Mouse (Mus musculus): ENCODE data around the gene Slfn9. TPM values are rescaled to one million over a fixed set of nuclear protein-coding genes. Genes with fewer than 3 reads are reported as not detected.

The Slfn9 gene
- total and polyA plus RNA-seq, 3 experiments: 6.4 to 12.4 (median 6.7) TPM

DNA sequence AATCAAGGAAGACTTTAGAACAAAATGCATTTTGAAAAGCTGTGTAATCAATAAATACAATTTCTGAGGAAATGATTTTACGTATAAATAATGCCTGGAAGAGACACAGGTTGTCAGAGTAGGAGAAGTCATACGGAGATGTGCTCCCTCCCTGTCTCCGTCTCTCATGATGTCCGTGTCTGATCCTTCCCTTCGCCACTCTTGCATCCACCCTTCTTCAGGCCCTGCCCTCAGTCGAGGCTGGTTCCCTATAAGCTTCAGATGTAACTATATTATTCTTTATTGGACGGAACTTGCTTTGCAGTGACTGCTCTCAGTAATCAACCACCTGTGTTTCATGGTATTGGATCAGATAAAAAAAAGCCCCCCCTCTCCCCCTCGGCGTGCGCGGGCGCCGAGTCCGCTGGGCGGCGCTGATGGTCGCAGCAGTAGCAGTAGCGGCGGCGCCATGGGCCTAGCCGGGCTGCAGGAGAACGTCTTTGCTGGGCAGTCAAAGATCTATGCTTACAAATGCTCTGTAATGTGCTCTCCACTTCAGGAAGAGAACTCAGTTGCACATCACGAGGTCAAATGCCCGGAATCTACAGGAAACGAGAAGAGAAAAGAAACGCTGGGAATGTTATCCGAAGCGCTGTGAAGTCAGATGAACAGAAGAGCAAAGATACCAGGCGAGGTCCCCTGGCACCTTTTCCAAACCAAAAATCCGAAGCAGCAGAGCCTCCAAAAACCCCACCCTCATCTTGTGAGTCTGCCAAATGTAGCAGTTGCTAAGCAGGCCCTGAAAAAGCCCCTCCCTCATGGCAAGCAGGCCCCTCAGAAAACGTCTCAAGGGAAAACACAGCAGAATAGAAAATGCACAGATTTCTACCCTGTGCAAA, 20.7 kb downstream of the Slfn9 start:
- no peak overlapping the region for H3K27ac ChIP-seq (ENCODE audit: insufficient read depth, low read depth)
- H3K79me2 ChIP-seq (replicated peaks; ENCODE audit: control insufficient read depth, extremely low read depth, insufficient read depth, poor library complexity, severe bottlenecking): no peaks in the 10 kb centered on the region
- no peaks in the 10 kb centered on the region for H3K9me3 ChIP-seq (replicated peaks; ENCODE audit: low read length)
- H3K36me3 ChIP-seq (replicated peaks in 1 of 2; ENCODE audit: control insufficient read depth in 1 of 2, insufficient read depth in 1 of 2, low read length in 1 of 2): no peaks in the 10 kb centered on the region
- H3K4me1 ChIP-seq (ENCODE audit: control insufficient read depth in 1 of 2, insufficient read depth in 2 of 2): peaks cover 3 to 28% of the 10 kb centered on the region in 2 experiments
- no peak overlapping the region for H3K9ac ChIP-seq (ENCODE audit: insufficient read depth, low read depth)
- in situ Hi-C loops (cut with MboI; ENCODE audit: low pct_ligation_motif_present, low pct_unique_long_range_greater_than_20kb, low sequenced_read_pairs): no loop called here
- H3K4me2 ChIP-seq (ENCODE audit: insufficient read depth, low read depth, poor library complexity, severe bottlenecking): no peak overlapping the region
- H3K4me3 ChIP-seq (replicated peaks in 1 of 3; ENCODE audit: low read depth in 2 of 3, low read length in 2 of 3, poor library complexity in 1 of 3): no peak overlapping the region
- TF ChIP-seq USF1 (IDR thresholded peaks at IDR 0.05; ENCODE audit: low read depth, low read length) (no peak), NELFE (IDR thresholded peaks at IDR 0.05; ENCODE audit: low read depth, low read length) (no peak), ZC3H11A (IDR thresholded peaks at IDR 0.05; ENCODE audit: low read depth, low read length) (no peak), CTCF (conservative IDR thresholded peaks at IDR 0.05 in 1 of 2, IDR thresholded peaks at IDR 0.05 in 1 of 2; ENCODE audit: low read depth in 2 of 2, low read length in 2 of 2) (no peak), USF2 (conservative IDR thresholded peaks at IDR 0.05; ENCODE audit: low read depth, low read length) (no peak), NRF1 (IDR thresholded peaks at IDR 0.05; ENCODE audit: low read depth, low read length) (no peak), ELF1 (IDR thresholded peaks at IDR 0.05; ENCODE audit: low read depth, low read length) (no peak), CHD2 (IDR thresholded peaks at IDR 0.05; ENCODE audit: low read length) (no peak), MXI1 (IDR thresholded peaks at IDR 0.05; ENCODE audit: low read depth, low read length) (no peak), EP300 (IDR thresholded peaks at IDR 0.05; ENCODE audit: low read length) (no peak), E2F4 (IDR thresholded peaks at IDR 0.05; ENCODE audit: insufficient replicate concordance, low read depth, low read length) (no peak), ZMIZ1 (IDR thresholded peaks at IDR 0.05; ENCODE audit: low read depth, low read length) (no peak), HCFC1 (IDR thresholded peaks at IDR 0.05; ENCODE audit: low read depth, low read length) (no peak), MAFK (IDR thresholded peaks at IDR 0.05; ENCODE audit: insufficient replicate concordance, low read length) (no peak), GABPA (IDR thresholded peaks at IDR 0.05; ENCODE audit: insufficient replicate concordance, low read depth, low read length) (no peak), MAZ (IDR thresholded peaks at IDR 0.05; ENCODE audit: low read depth, low read length) (no peak)
- DNase-seq (ENCODE audit: extremely low read depth): no peak
- dilution Hi-C loops (cut with MboI; ENCODE audit: extremely low pct_ligation_motif_present, extremely low pct_unique_long_range_greater_than_20kb, low sequenced_read_pairs): no loop called here
- no peaks in the 10 kb centered on the region for H3K27me3 ChIP-seq (replicated peaks)

DNA sequence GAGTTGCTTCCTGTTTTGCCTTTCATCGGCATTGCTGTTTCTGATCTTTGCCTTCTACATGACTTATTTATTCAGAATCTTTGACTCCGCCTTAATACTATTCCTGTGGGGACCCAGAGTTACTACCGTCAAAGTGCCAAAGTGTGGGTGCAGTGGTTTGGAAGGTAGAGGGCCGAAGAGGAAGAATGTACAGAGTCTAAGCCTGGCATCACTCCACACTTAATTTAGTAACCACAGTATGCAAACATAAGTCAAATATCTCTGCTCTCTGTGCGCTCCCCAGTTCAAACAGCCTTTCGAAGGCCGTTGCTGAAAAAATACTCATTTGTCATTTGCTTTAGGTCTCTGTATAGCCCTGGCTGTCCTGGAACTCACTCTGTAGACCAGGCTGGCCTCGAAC, 29.4 kb downstream of the Slfn9 start:
- H3K4me1 ChIP-seq (ENCODE audit: control insufficient read depth in 1 of 2, insufficient read depth in 2 of 2): peaks cover 9 to 25% of the 10 kb centered on the region in 2 experiments
- peak; percentile 64 for DNase-seq (ENCODE audit: extremely low read depth)
- peak overlapping the region; percentile 5; the same call in 1 of the 2 replicates for H3K9ac ChIP-seq (ENCODE audit: insufficient read depth, low read depth)
- no peak overlapping the region for H3K4me3 ChIP-seq (replicated peaks in 1 of 3; ENCODE audit: low read depth in 2 of 3, low read length in 2 of 3, poor library complexity in 1 of 3)
- H3K36me3 ChIP-seq (replicated peaks in 1 of 2; ENCODE audit: control insufficient read depth in 1 of 2, insufficient read depth in 1 of 2, low read length in 1 of 2): no peaks in the 10 kb centered on the region
- H3K27ac ChIP-seq (ENCODE audit: insufficient read depth, low read depth): no peak overlapping the region
- peak overlapping the region; percentile 75 for H3K4me2 ChIP-seq (ENCODE audit: insufficient read depth, low read depth, poor library complexity, severe bottlenecking)
- TF ChIP-seq ELF1 (IDR thresholded peaks at IDR 0.05; ENCODE audit: low read depth, low read length) (no peak), IRF4 (IDR thresholded peaks at IDR 0.05; ENCODE audit: low read depth, low read length) (no peak), UBTF (IDR thresholded peaks at IDR 0.05; ENCODE audit: low read depth, low read length) (no peak), BHLHE40 (IDR thresholded peaks at IDR 0.05; ENCODE audit: low read depth, low read length) (peak; percentile 20; the same call in 1 of the 2 replicates), MAZ (IDR thresholded peaks at IDR 0.05; ENCODE audit: low read depth, low read length) (no peak), MEF2A (IDR thresholded peaks at IDR 0.05; ENCODE audit: borderline replicate concordance, low read depth, low read length) (peak; percentile 53; the same call in 1 of the 2 replicates), CTCF (conservative IDR thresholded peaks at IDR 0.05 in 1 of 2, IDR thresholded peaks at IDR 0.05 in 1 of 2; ENCODE audit: low read depth in 2 of 2, low read length in 2 of 2) (no peak), KAT2A (IDR thresholded peaks at IDR 0.05; ENCODE audit: insufficient replicate concordance, low read length) (no peak), EP300 (IDR thresholded peaks at IDR 0.05; ENCODE audit: low read length) (peak; percentile 50), SMC3 (IDR thresholded peaks at IDR 0.05; ENCODE audit: low read depth, low read length) (no peak), PAX5 (IDR thresholded peaks at IDR 0.05; ENCODE audit: low read length) (no peak), ZNF384 (IDR thresholded peaks at IDR 0.05; ENCODE audit: low read depth, low read length) (no peak), SIN3A (IDR thresholded peaks at IDR 0.05; ENCODE audit: low read length) (no peak)
- dilution Hi-C loops (cut with MboI; ENCODE audit: extremely low pct_ligation_motif_present, extremely low pct_unique_long_range_greater_than_20kb, low sequenced_read_pairs) (no loop called here), in situ Hi-C loops (cut with MboI; ENCODE audit: low pct_ligation_motif_present, low pct_unique_long_range_greater_than_20kb, low sequenced_read_pairs) (no loop called here)
- no peaks in the 10 kb centered on the region for H3K79me2 ChIP-seq (replicated peaks; ENCODE audit: control insufficient read depth, extremely low read depth, insufficient read depth, poor library complexity, severe bottlenecking)
- H3K27me3 ChIP-seq (replicated peaks): peaks cover 12% of the 10 kb centered on the region
- H3K9me3 ChIP-seq (replicated peaks; ENCODE audit: low read length): no peaks in the 10 kb centered on the region

Measured in CH12.LX (cell line).